Mouse (Mus musculus) liver, embryonic 14.5 days (tissue): ENCODE measurements around the gene Ankrd10.

ENCODE experiments used
- CTCF ChIP-seq: IDR thresholded peaks from 2 replicates; pipeline ENCODE4 v1.5.1; 2016; ENCODE audit warnings: antibody characterized with exemption, low read depth, control low read depth
- EP300 ChIP-seq: IDR thresholded peaks from 2 replicates; pipeline ENCODE4 v1.6.1; 2016; ENCODE audit warnings: antibody characterized with exemption, low read depth

GRCm38 (mm10) chr8:11619091-11619490 lies 16.5 kb downstream of the Ankrd10 start:
- TF ChIP-seq CTCF (no peak), EP300 (no peak)
